In the genomic region with DNA sequence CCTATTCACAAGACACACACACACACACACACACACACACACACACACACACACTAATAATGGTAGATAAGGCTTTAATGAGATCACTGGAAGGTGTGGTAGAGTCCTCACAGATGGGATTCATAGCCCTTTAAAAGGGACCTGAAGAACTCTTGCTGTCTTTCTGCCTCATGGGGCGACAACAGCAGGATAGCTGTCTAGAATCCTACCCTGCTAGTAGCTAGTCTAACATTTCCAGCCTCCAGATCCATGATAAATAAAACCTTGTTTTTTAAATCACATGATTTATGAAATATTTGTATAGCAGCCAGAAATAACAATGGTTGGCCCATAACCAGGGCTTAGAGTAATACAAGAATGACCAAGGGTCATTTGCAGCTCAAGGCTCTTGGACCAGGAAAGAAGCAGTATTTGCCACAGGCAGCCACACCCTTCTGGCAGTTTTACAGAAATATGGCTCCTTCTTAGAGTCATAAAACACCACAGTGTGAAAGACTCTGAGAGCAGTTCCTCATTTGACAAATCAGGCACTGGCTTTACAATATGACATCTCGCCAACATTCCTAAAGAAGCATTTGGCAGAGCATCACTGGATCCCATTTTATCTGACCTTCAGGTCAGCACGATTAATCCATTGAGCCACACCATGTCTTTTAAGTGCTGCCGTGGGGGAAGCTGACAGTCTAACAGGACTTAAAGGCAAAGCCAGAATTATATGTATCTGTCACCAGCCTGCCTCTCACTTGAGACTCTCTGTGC, we compare ENCODE assay signal across 11 mouse cellular contexts.
A peak's percentile ranks its signal among the peaks of the same experiment; 100 is the strongest.
DNase-seq lines count a peak whose midpoint lies in the region; ATAC-seq and TF ChIP-seq lines count a peak whose summit lies in the region.
"Had no signal": no experiment of that assay in that cellular context is flagged by ENCODE, and none has a peak within 500 bp of the region (broad histone marks: within the 10 kb centered on the region; RNA-seq: fewer than 3 reads in every experiment).

No protein-coding gene starts in this region.

- no peak for TF ChIP-seq CTCF in forebrain, postnatal 0 days (IDR thresholded peaks at IDR 0.05; ENCODE audit: low read depth)

- H3K4me3 ChIP-seq in intestine, embryonic 14.5 days (ENCODE audit: low read depth, low read length): no peak overlapping the region
- no peak overlapping the region for H3K4me3 ChIP-seq in forebrain, postnatal 0 days (ENCODE audit: low read depth, low read length)
- H3K4me3 ChIP-seq: hindbrain, embryonic 10.5 days; myocyte had no signal

- peak; percentile 15 for DNase-seq in ovary, postnatal 14 days (ENCODE audit: low spot score)
- DNase-seq in ovary, adult 18-20 months (ENCODE audit: low spot score): no peak
- DNase-seq in intestine, embryonic 14.5 days (ENCODE audit: low spot score): no peak
- DNase-seq in large intestine, adult 2 months (ENCODE audit: low read depth, low spot score): peak; percentile 94
- DNase-seq in left cerebral cortex, adult 8-10 months (ENCODE audit: low spot score in 2 of 2): no peak
- no peak for DNase-seq in embryo, embryonic 10 days (ENCODE audit: low spot score)
- DNase-seq in forebrain, postnatal 0 days: no peak

- no peaks in the 10 kb centered on the region for H3K4me1 ChIP-seq in intestine, embryonic 14.5 days (replicated peaks; ENCODE audit: control insufficient read depth, insufficient read depth, low read length)
- no peaks in the 10 kb centered on the region for H3K4me1 ChIP-seq in forebrain, postnatal 0 days (ENCODE audit: insufficient read depth)
- H3K4me1 ChIP-seq: hindbrain, embryonic 10.5 days had no signal

- H3K36me3 ChIP-seq in intestine, embryonic 14.5 days (ENCODE audit: control insufficient read depth, insufficient read depth, low read length): no peaks in the 10 kb centered on the region
- no peaks in the 10 kb centered on the region for H3K36me3 ChIP-seq in forebrain, postnatal 0 days (ENCODE audit: insufficient read depth)
- H3K36me3 ChIP-seq: G1E; hindbrain, embryonic 10.5 days had no signal

- no peak overlapping the region for H3K4me2 ChIP-seq in intestine, embryonic 14.5 days (ENCODE audit: low read length)
- H3K4me2 ChIP-seq in forebrain, postnatal 0 days (ENCODE audit: low read depth): no peak overlapping the region

- no peaks in the 10 kb centered on the region for H3K9me3 ChIP-seq in intestine, embryonic 14.5 days (ENCODE audit: control insufficient read depth, low read length)
- no peaks in the 10 kb centered on the region for H3K9me3 ChIP-seq in forebrain, postnatal 0 days (ENCODE audit: low read length)
- H3K9me3 ChIP-seq: hindbrain, embryonic 10.5 days had no signal

- no peak overlapping the region for H3K9ac ChIP-seq in intestine, embryonic 14.5 days (ENCODE audit: low read length)
- no peak overlapping the region for H3K9ac ChIP-seq in forebrain, postnatal 0 days

- 55% methylated on average over 4 of the region's 4 CpGs for WGBS in intestine, embryonic 14.5 days
- WGBS in large intestine, adult 2 months: 12% methylated on average over 4 of the region's 4 CpGs
- 67% methylated on average over 4 of the region's 4 CpGs for WGBS in forebrain, postnatal 0 days

- H3K27ac ChIP-seq in intestine, embryonic 14.5 days (ENCODE audit: low read depth): no peak overlapping the region
- H3K27ac ChIP-seq in forebrain, postnatal 0 days (ENCODE audit: low read depth, low read length): no peak overlapping the region
- H3K27ac ChIP-seq: hindbrain, embryonic 10.5 days; macrophage had no signal

- H3K27me3 ChIP-seq in intestine, embryonic 14.5 days (replicated peaks; ENCODE audit: control insufficient read depth, insufficient read depth, low read length): no peaks in the 10 kb centered on the region
- no peaks in the 10 kb centered on the region for H3K27me3 ChIP-seq in forebrain, postnatal 0 days (ENCODE audit: insufficient read depth, low read length)

- ATAC-seq in intestine, embryonic 14.5 days (replicated peaks; ENCODE audit: low FRiP score, low TSS enrichment, low read depth): peak; percentile 77
- no peak for ATAC-seq in forebrain, postnatal 0 days

Comparison
In these comparisons a context has a peak if more than half of its experiments do, and no peak if none do; other contexts are left out.
1. DNase-seq: peak in ovary, postnatal 14 days (single experiment) and large intestine, adult 2 months (single experiment); none in ovary, adult 18-20 months (single experiment), intestine, embryonic 14.5 days (single experiment), left cerebral cortex, adult 8-10 months (0 of 2), embryo, embryonic 10 days (single experiment) and forebrain, postnatal 0 days (single experiment).